Mouse (Mus musculus): ENCODE data around the gene Rora. TPM values are rescaled to one million over a fixed set of nuclear protein-coding genes. Genes with fewer than 3 reads are reported as not detected.

The Rora gene
- polyA plus RNA-seq, 1 experiment from 2014 or later, result 6.0 TPM

DNA sequence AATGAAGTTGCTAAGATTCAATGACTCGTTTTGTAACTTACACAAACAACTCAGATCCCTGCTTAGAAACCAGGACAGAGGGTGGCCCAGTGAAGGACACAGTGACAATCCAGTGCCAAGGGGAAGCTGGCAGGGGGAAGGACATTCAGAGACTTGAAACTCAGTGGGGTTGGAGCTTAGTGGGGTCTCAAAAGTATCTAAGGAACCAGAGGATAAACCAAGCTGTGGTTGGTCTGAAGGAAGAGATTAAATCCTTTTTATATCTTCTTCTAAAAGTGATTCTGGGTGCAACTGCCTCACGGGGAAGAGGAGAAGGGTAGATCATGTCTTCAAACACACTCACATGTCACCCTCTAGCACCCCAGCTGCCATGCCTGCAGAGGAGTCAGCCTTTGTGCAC lies 340.3 kb downstream of the Rora start:
- no peaks in the 10 kb centered on the region for H3K9me3 ChIP-seq (ENCODE audit: control insufficient read depth, low read length)
- 71% methylated on average over 2 of the region's 2 CpGs for WGBS
- H3K4me2 ChIP-seq (ENCODE audit: low read depth, low read length, severe bottlenecking), result no peak overlapping the region
- H3K9ac ChIP-seq (ENCODE audit: low read length), result no peak overlapping the region
- no peak overlapping the region for H3K27ac ChIP-seq (ENCODE audit: low read depth, low read length)
- H3K27me3 ChIP-seq (ENCODE audit: control insufficient read depth, insufficient read depth, low read length), result no peaks in the 10 kb centered on the region
- DNase-seq (ENCODE audit: low spot score) (no peak), ATAC-seq (replicated peaks; ENCODE audit: low FRiP score) (no peak)
- no peaks in the 10 kb centered on the region for H3K4me1 ChIP-seq (replicated peaks; ENCODE audit: control insufficient read depth, insufficient read depth, low read length)
- H3K4me3 ChIP-seq (ENCODE audit: low read depth, low read length), result no peak overlapping the region
- H3K36me3 ChIP-seq (ENCODE audit: control insufficient read depth, insufficient read depth, low read length), result no peaks in the 10 kb centered on the region

DNA sequence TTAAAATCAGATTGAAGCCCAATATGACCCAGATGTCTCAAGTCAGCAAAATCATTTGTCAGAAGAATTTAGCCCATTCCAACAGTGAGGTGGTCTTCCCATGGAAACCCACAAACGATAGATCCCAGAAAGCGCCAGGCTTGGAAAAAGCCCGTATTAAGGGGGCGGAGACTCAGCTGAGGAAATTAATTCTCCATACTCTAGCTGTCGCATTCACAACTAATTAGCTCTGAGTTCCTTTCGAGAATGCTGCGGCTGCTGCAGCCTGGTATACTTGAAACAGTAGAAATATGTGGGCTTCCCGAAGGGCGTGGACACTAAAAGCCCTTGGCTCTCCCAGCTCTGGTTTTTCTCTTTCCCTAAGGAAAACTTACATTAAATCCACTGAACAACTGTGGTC lies 345.4 kb downstream of the Rora start:
- ATAC-seq (replicated peaks; ENCODE audit: low FRiP score) (no peak), DNase-seq (ENCODE audit: low spot score) (no peak)
- Histone ChIP-seq H3K9me3 (ENCODE audit: control insufficient read depth, low read length) (no peaks in the 10 kb centered on the region), H3K9ac (ENCODE audit: low read length) (no peak overlapping the region), H3K4me3 (ENCODE audit: low read depth, low read length) (no peak overlapping the region), H3K36me3 (ENCODE audit: control insufficient read depth, insufficient read depth, low read length) (no peaks in the 10 kb centered on the region), H3K27ac (ENCODE audit: low read depth, low read length) (no peak overlapping the region), H3K4me2 (ENCODE audit: low read depth, low read length, severe bottlenecking) (no peak overlapping the region), H3K4me1 (replicated peaks; ENCODE audit: control insufficient read depth, insufficient read depth, low read length) (no peaks in the 10 kb centered on the region), H3K27me3 (ENCODE audit: control insufficient read depth, insufficient read depth, low read length) (no peaks in the 10 kb centered on the region)
- WGBS, result 79% methylated on average over 9 of the region's 9 CpGs

DNA sequence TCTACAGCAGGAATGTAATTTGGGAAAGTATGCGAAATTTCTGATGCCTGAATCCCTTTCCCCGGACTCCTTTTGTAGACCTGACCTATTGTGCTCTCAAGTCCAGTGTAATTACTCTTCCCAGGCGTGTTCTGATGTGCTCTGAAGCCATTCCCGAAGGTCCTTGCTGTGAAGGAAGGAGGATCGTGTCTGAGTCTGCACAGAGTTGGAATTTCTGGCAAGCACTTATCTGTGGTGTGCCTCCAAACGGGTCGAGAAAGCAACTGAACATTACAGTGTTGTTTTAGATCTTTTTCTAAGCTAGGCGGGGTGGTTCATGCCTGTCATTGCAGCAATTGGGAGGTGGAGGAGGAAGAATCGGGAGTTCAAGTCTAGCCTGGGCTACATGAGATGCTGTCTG lies 350.9 kb downstream of the Rora start:
- Histone ChIP-seq H3K9me3 (ENCODE audit: control insufficient read depth, low read length) (no peaks in the 10 kb centered on the region), H3K9ac (ENCODE audit: low read length) (no peak overlapping the region), H3K36me3 (ENCODE audit: control insufficient read depth, insufficient read depth, low read length) (no peaks in the 10 kb centered on the region), H3K4me1 (replicated peaks; ENCODE audit: control insufficient read depth, insufficient read depth, low read length) (no peaks in the 10 kb centered on the region), H3K4me3 (ENCODE audit: low read depth, low read length) (no peak overlapping the region), H3K27ac (ENCODE audit: low read depth, low read length) (no peak overlapping the region), H3K27me3 (ENCODE audit: control insufficient read depth, insufficient read depth, low read length) (no peaks in the 10 kb centered on the region), H3K4me2 (ENCODE audit: low read depth, low read length, severe bottlenecking) (no peak overlapping the region)
- DNase-seq (ENCODE audit: low spot score), result no peak
- 71% methylated on average over 9 of the region's 9 CpGs for WGBS
- no peak for ATAC-seq (replicated peaks; ENCODE audit: low FRiP score)

DNA sequence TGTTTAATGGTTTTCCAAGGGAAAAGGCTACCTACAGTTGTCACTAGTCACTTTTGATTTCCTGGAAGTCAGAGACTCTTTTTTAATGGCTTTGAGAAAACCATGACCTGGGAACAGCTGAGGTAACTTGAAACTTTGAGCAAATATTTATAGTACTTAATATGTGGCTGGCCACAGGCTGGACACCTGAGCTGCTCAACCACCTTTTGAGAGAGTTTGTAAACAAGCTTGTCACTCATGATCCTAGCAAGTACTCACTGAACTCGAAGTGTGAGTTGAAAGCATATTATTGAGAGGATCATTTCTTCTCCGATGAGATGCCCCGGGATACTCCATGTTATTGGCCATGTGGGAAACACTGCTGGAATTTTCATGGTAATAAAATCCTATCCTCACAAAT lies 353.1 kb downstream of the Rora start:
- DNase-seq (ENCODE audit: low spot score) (no peak), ATAC-seq (replicated peaks; ENCODE audit: low FRiP score) (no peak)
- no peak overlapping the region for H3K4me2 ChIP-seq (ENCODE audit: low read depth, low read length, severe bottlenecking)
- no peaks in the 10 kb centered on the region for H3K27me3 ChIP-seq (ENCODE audit: control insufficient read depth, insufficient read depth, low read length)
- no peak overlapping the region for H3K9ac ChIP-seq (ENCODE audit: low read length)
- H3K36me3 ChIP-seq (ENCODE audit: control insufficient read depth, insufficient read depth, low read length), result no peaks in the 10 kb centered on the region
- H3K4me3 ChIP-seq (ENCODE audit: low read depth, low read length), result no peak overlapping the region
- H3K27ac ChIP-seq (ENCODE audit: low read depth, low read length), result no peak overlapping the region
- 80% methylated on average over 3 of the region's 3 CpGs for WGBS
- H3K4me1 ChIP-seq (replicated peaks; ENCODE audit: control insufficient read depth, insufficient read depth, low read length), result no peaks in the 10 kb centered on the region
- H3K9me3 ChIP-seq (ENCODE audit: control insufficient read depth, low read length), result no peaks in the 10 kb centered on the region

DNA sequence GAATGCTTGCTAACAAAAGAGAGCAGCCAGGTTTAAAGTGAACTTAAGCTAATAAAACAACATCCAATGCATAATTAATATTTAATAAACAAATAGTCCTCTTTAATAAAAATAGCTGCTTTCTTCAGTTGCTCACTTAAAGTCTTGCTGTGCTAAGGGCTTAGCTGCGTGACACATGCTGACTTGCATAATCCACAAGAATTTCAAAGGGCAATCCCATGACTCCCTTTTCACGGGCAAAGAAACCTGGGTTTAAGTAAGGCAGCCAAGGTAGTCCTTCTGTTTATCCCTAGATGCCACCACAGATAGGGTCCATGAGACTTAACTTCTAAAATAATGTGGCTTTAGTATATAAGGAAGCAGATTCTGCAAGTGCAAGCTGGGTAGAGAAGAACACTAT lies 355.1 kb downstream of the Rora start:
- no peaks in the 10 kb centered on the region for H3K9me3 ChIP-seq (ENCODE audit: control insufficient read depth, low read length)
- H3K27me3 ChIP-seq (ENCODE audit: control insufficient read depth, insufficient read depth, low read length), result no peaks in the 10 kb centered on the region
- no peak for ATAC-seq (replicated peaks; ENCODE audit: low FRiP score)
- 65% methylated on average over 2 of the region's 2 CpGs for WGBS
- no peak overlapping the region for H3K4me2 ChIP-seq (ENCODE audit: low read depth, low read length, severe bottlenecking)
- DNase-seq (ENCODE audit: low spot score), result no peak
- no peak overlapping the region for H3K9ac ChIP-seq (ENCODE audit: low read length)
- no peak overlapping the region for H3K27ac ChIP-seq (ENCODE audit: low read depth, low read length)
- no peak overlapping the region for H3K4me3 ChIP-seq (ENCODE audit: low read depth, low read length)
- no peaks in the 10 kb centered on the region for H3K36me3 ChIP-seq (ENCODE audit: control insufficient read depth, insufficient read depth, low read length)
- H3K4me1 ChIP-seq (replicated peaks; ENCODE audit: control insufficient read depth, insufficient read depth, low read length), result no peaks in the 10 kb centered on the region

DNA sequence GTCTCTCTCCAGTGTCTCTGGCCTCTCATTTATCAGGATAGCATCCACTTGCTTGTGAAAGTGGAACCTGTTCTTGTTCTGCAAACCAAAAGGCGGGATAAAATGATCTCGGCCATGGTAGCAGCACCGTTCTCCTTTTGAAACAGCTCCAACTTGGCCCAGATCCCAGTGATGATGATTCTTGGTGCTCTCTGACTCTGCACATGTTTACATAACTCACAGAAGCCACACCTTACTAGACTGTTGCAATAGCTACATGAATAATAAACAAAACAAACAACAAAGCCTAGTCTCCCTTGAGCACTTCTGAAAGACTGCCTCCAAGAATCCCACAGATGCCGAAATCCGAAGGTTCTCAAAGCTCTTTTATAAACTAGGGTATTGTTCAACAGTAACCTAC lies 357.3 kb downstream of the Rora start:
- no peaks in the 10 kb centered on the region for H3K36me3 ChIP-seq (ENCODE audit: control insufficient read depth, insufficient read depth, low read length)
- no peak overlapping the region for H3K4me2 ChIP-seq (ENCODE audit: low read depth, low read length, severe bottlenecking)
- H3K27ac ChIP-seq (ENCODE audit: low read depth, low read length), result no peak overlapping the region
- H3K4me1 ChIP-seq (replicated peaks; ENCODE audit: control insufficient read depth, insufficient read depth, low read length), result no peaks in the 10 kb centered on the region
- H3K4me3 ChIP-seq (ENCODE audit: low read depth, low read length), result no peak overlapping the region
- no peaks in the 10 kb centered on the region for H3K9me3 ChIP-seq (ENCODE audit: control insufficient read depth, low read length)
- H3K27me3 ChIP-seq (ENCODE audit: control insufficient read depth, insufficient read depth, low read length), result no peaks in the 10 kb centered on the region
- ATAC-seq (replicated peaks; ENCODE audit: low FRiP score) (no peak), DNase-seq (ENCODE audit: low spot score) (no peak)
- 85% methylated on average over 5 of the region's 5 CpGs for WGBS
- H3K9ac ChIP-seq (ENCODE audit: low read length), result no peak overlapping the region

DNA sequence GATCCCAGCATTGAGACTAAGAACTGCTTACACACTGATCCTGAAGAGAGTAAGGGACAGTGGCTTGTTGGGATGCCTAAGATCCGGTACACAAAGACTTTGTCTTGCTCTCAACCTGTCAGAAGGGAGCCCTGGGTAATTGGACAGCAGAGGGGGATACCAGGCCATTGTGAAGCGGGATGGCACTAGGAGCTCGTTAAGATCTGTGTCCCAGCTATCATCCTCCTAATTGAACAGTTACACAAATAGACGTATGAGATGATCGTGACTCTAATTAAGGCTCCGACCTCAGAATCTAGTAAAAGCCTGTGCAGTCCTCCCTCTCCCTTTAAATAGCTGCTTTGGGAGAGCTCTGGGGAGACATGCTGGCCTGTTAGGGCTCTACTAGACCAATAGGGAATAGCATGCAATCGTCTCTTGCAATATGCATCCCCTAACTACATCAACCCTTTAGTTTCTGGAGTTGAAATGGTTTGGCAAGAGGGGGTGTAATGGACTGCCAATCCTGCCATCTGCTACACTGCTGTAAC lies 359.7 kb downstream of the Rora start:
- H3K4me1 ChIP-seq (replicated peaks; ENCODE audit: control insufficient read depth, insufficient read depth, low read length), result no peaks in the 10 kb centered on the region
- 43% methylated on average over 7 of the region's 7 CpGs for WGBS
- ATAC-seq (replicated peaks; ENCODE audit: low FRiP score), result no peak

DNA sequence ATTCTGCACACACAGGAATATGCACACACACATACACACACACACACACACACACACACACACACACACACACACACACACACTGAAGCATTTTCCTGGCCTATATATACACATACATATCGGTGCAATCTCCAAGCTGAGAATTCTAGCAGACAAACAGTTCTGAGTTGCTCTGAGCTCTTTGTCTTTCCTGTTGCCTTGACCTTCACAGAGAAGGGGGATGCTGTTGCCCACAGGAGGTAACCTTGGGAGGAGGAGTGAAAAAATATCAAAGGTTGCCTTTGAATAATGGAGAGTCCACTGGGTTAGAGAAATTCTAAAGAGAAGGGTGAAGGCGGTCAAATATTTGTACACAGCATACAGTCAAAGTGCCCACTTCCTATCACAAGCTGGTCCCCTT lies 360.6 kb downstream of the Rora start:
- H3K9ac ChIP-seq (ENCODE audit: low read length), result no peak overlapping the region

More for the DNA sequence above, 359.7 kb downstream of the Rora start:
- no peak overlapping the region for H3K27ac ChIP-seq (ENCODE audit: low read depth, low read length)
- H3K9me3 ChIP-seq (ENCODE audit: control insufficient read depth, low read length), result no peaks in the 10 kb centered on the region
- H3K4me2 ChIP-seq (ENCODE audit: low read depth, low read length, severe bottlenecking), result no peak overlapping the region
- no peak for DNase-seq (ENCODE audit: low spot score)
- H3K27me3 ChIP-seq (ENCODE audit: control insufficient read depth, insufficient read depth, low read length), result no peaks in the 10 kb centered on the region
- H3K36me3 ChIP-seq (ENCODE audit: control insufficient read depth, insufficient read depth, low read length), result no peaks in the 10 kb centered on the region
- H3K4me3 ChIP-seq (ENCODE audit: low read depth, low read length), result no peak overlapping the region
- no peak overlapping the region for H3K9ac ChIP-seq (ENCODE audit: low read length)

DNA sequence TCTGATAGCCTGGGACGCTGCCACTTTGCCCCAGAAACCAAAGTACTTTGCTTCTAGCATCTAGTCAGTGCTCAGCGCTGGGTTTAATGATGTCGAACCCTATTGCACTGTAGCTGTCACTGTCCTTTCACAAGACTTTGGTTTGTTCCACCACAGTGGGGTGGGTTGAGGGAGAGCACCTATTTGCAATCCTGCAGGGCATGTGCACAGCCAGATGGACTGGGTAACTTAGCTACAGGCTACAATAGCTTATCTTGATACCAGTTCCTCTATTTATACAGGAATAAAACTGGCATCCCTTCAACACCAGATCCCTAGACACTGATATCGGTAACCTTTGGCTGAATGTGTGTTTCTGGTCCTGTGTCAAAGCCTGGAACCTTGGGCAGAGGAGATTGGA lies 366.8 kb downstream of the Rora start:
- WGBS, result 88% methylated on average over 4 of the region's 4 CpGs
- no peak for DNase-seq (ENCODE audit: low spot score)
- Histone ChIP-seq H3K9ac (ENCODE audit: low read length) (no peak overlapping the region), H3K4me1 (replicated peaks; ENCODE audit: control insufficient read depth, insufficient read depth, low read length) (no peaks in the 10 kb centered on the region), H3K36me3 (ENCODE audit: control insufficient read depth, insufficient read depth, low read length) (no peaks in the 10 kb centered on the region), H3K27me3 (ENCODE audit: control insufficient read depth, insufficient read depth, low read length) (no peaks in the 10 kb centered on the region), H3K27ac (ENCODE audit: low read depth, low read length) (no peak overlapping the region), H3K4me2 (ENCODE audit: low read depth, low read length, severe bottlenecking) (no peak overlapping the region), H3K9me3 (ENCODE audit: control insufficient read depth, low read length) (no peaks in the 10 kb centered on the region), H3K4me3 (ENCODE audit: low read depth, low read length) (no peak overlapping the region)
- no peak for ATAC-seq (replicated peaks; ENCODE audit: low FRiP score)

More for the DNA sequence above, 360.6 kb downstream of the Rora start:
- DNase-seq (ENCODE audit: low spot score) (no peak), ATAC-seq (replicated peaks; ENCODE audit: low FRiP score) (no peak)
- WGBS, result 92% methylated on average over 2 of the region's 2 CpGs
- Histone ChIP-seq H3K27me3 (ENCODE audit: control insufficient read depth, insufficient read depth, low read length) (no peaks in the 10 kb centered on the region), H3K9me3 (ENCODE audit: control insufficient read depth, low read length) (no peaks in the 10 kb centered on the region), H3K36me3 (ENCODE audit: control insufficient read depth, insufficient read depth, low read length) (no peaks in the 10 kb centered on the region), H3K4me1 (replicated peaks; ENCODE audit: control insufficient read depth, insufficient read depth, low read length) (no peaks in the 10 kb centered on the region), H3K4me2 (ENCODE audit: low read depth, low read length, severe bottlenecking) (no peak overlapping the region), H3K4me3 (ENCODE audit: low read depth, low read length) (no peak overlapping the region), H3K27ac (ENCODE audit: low read depth, low read length) (no peak overlapping the region)

Measured in forebrain, embryonic 11.5 days (tissue).